Mouse (Mus musculus): ENCODE results near the gene Ptx3. TPM values are rescaled to one million over a fixed set of nuclear protein-coding genes. Genes with fewer than 3 reads are reported as not detected.
"Not testable (repeated sequence)": the region's sequence is repeated elsewhere in the genome, so short reads cannot be mapped to it uniquely, and the experiment has no call there.

Gene Ptx3
- polyA plus RNA-seq, 1 experiment from 2014 or later: 3.0 TPM

DNA sequence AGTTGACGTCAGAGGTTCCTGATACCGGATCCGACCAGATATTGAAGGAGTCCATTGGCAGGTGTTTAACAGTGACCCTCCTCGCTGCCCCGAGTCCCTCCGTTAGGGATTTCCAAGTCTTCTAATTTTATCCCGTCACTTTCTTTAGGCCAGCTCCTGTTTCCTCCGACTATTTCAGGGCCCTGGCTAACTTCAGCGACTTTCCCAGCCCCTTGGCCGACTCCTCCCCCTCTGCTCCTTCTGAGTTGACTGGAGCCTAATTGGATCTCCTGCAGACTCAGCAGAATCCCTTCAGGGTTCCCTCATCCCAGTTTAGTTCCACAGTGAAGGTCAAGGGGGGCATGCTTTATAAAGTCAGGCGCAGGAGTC, 1.5 kb downstream of the Ptx3 start:
- Histone ChIP-seq H3K9me3 (ENCODE audit: control insufficient read depth, low read length) (no peaks in the 10 kb centered on the region), H3K27me3 (ENCODE audit: control insufficient read depth, insufficient read depth, low read length) (no peaks in the 10 kb centered on the region), H3K4me3 (ENCODE audit: low read depth, low read length) (peak overlapping the region; percentile 57), H3K36me3 (ENCODE audit: control insufficient read depth, insufficient read depth, low read length) (no peaks in the 10 kb centered on the region), H3K27ac (ENCODE audit: low read depth, low read length) (no peak overlapping the region), H3K4me2 (ENCODE audit: low read depth, low read length) (peak overlapping the region; percentile 96), H3K4me1 (ENCODE audit: control insufficient read depth, insufficient read depth, low read length) (peaks cover 9% of the 10 kb centered on the region), H3K9ac (replicated peaks; ENCODE audit: low read depth, low read length) (peak overlapping the region; percentile 68)
- ATAC-seq (ENCODE audit: low read depth): peak; percentile 39
- 2% methylated on average over 11 of the region's 11 CpGs for whole genome bisulfite sequencing

DNA sequence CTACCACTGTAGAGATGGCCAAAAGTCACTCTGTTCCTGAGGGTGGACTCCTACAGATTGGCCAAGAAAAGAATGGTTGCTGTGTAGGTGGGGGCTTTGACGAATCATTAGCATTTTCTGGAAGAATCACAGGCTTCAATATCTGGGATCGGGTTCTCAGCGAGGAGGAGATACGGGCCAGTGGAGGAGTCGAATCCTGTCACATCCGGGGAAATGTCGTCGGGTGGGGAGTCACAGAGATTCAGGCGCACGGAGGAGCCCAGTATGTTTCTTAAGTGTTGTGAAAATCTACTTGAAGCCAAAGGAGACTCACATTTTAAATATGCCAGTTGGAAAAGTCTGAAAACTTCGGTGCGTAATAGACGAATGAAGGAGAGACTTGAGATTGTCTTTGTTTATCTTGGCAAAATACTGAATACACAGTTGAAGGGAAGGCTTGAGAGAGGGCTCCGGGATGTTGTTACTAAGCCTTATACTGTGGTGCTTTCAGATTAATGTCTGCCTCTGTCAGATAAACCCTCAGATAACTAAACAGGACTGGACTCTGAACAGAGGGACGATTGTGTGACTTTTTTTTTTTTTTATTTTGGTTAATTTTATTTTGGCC, 5.3 kb downstream of the Ptx3 start:
- H3K4me3 ChIP-seq (ENCODE audit: low read depth, low read length): no peak overlapping the region
- WGBS: 84% methylated on average over 15 of the region's 15 CpGs
- ATAC-seq (ENCODE audit: low read depth): no peak
- H3K4me1 ChIP-seq (ENCODE audit: control insufficient read depth, insufficient read depth, low read length): 0 out of 2 replicates have a peak, but pooled peaks cover 6% of the 10 kb centered on the region
- H3K9ac ChIP-seq (replicated peaks; ENCODE audit: low read depth, low read length): no peak overlapping the region
- no peaks in the 10 kb centered on the region for H3K27me3 ChIP-seq (ENCODE audit: control insufficient read depth, insufficient read depth, low read length)
- no peaks in the 10 kb centered on the region for H3K9me3 ChIP-seq (ENCODE audit: control insufficient read depth, low read length)
- H3K4me2 ChIP-seq (ENCODE audit: low read depth, low read length): no peak overlapping the region
- no peaks in the 10 kb centered on the region for H3K36me3 ChIP-seq (ENCODE audit: control insufficient read depth, insufficient read depth, low read length)
- H3K27ac ChIP-seq (ENCODE audit: low read depth, low read length): no peak overlapping the region

DNA sequence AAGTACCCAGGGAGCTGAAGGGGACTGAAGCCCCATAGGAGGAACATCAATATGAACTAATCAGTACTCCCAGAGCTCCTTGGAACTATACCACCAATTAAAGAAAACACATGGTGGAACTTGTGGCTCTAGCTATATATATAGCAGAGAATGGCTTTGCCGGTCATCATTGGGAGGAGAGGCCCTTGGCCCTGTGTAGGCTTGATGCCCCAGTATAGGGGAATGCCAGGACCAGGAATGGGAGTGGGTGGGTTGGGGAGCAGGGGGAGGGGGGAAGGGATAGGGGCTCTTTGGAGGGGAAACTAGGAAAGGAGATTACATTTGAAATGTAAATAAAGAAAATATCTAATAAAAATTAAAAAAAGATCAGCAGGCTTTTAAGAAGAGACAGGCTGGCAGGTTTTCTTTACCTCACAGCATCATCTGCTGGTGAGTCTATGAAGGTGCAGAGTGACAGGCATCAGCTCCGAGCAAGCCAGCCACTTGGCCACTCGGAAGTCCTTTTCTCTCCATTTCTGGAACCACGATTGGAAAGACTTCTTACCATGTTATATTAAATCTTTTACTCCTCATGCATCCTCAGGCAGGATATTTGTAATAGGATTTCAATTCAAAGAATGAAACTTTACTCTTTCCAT, 16.6 kb downstream of the Ptx3 start:
- H3K9me3 ChIP-seq (ENCODE audit: control insufficient read depth, low read length); H3K27ac ChIP-seq (ENCODE audit: low read depth, low read length); H3K27me3 ChIP-seq (ENCODE audit: control insufficient read depth, insufficient read depth, low read length); H3K4me3 ChIP-seq (ENCODE audit: low read depth, low read length); H3K9ac ChIP-seq (replicated peaks; ENCODE audit: low read depth, low read length); H3K4me2 ChIP-seq (ENCODE audit: low read depth, low read length); H3K4me1 ChIP-seq (ENCODE audit: control insufficient read depth, insufficient read depth, low read length); H3K36me3 ChIP-seq (ENCODE audit: control insufficient read depth, insufficient read depth, low read length): not testable (repeated sequence)
- WGBS: 51% methylated on average over 4 of the region's 4 CpGs
- peak; percentile 69; the same call in 1 of the 2 replicates for ATAC-seq (ENCODE audit: low read depth)

DNA sequence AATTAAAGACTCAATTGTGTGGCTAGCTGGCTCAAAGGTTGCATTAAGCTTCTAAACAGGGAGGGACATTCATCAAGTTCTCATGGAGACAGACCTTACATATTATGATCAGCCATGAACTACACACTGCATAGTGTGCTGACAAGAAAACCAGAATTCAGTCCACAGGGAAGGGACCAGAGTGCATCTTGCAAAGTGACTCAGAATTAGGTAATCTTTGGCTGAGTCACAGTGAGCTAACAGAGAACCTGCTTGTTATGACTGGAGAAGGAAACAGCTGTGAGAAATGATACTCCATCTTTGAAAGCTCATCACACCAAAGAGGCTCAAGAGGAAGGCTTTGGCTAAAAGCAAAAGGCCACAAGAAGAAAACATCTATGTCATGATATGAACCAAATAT, 20.8 kb downstream of the Ptx3 start:
- no peak for ATAC-seq (ENCODE audit: low read depth)
- H3K4me3 ChIP-seq (ENCODE audit: low read depth, low read length): no peak overlapping the region

DNA sequence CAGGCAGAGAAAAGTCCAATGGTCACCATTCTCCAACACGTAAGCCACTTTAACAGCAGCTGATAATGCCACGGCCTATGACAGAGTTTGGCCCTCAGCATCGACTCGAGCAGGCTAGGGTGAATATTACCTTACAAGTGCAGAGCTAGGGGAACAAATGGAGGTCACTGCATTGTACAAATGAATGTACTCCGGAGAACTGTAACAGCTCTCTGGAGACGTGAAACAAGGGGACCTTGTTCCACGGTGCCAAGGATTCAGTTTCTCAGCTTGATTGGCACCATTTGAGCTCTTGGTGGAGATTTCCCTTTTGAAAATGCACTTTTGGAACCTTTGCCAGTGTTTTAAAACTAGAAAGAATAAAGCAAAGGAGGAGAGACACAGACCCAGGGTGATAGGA, 32.1 kb downstream of the Ptx3 start:
- 71% methylated on average over 7 of the region's 7 CpGs for WGBS
- ATAC-seq (ENCODE audit: low read depth): no peak
- Histone ChIP-seq H3K9me3 (ENCODE audit: control insufficient read depth, low read length) (no peaks in the 10 kb centered on the region), H3K4me2 (ENCODE audit: low read depth, low read length) (no peak overlapping the region), H3K4me1 (ENCODE audit: control insufficient read depth, insufficient read depth, low read length) (no peaks in the 10 kb centered on the region), H3K9ac (replicated peaks; ENCODE audit: low read depth, low read length) (no peak overlapping the region), H3K36me3 (ENCODE audit: control insufficient read depth, insufficient read depth, low read length) (no peaks in the 10 kb centered on the region), H3K27ac (ENCODE audit: low read depth, low read length) (no peak overlapping the region), H3K27me3 (ENCODE audit: control insufficient read depth, insufficient read depth, low read length) (no peaks in the 10 kb centered on the region), H3K4me3 (ENCODE audit: low read depth, low read length) (no peak overlapping the region)

More for the DNA sequence above, 20.8 kb downstream of the Ptx3 start:
- no peaks in the 10 kb centered on the region for H3K27me3 ChIP-seq (ENCODE audit: control insufficient read depth, insufficient read depth, low read length)
- no peak overlapping the region for H3K27ac ChIP-seq (ENCODE audit: low read depth, low read length)
- no peak overlapping the region for H3K9ac ChIP-seq (replicated peaks; ENCODE audit: low read depth, low read length)
- no peaks in the 10 kb centered on the region for H3K36me3 ChIP-seq (ENCODE audit: control insufficient read depth, insufficient read depth, low read length)
- no peaks in the 10 kb centered on the region for H3K9me3 ChIP-seq (ENCODE audit: control insufficient read depth, low read length)
- H3K4me2 ChIP-seq (ENCODE audit: low read depth, low read length): no peak overlapping the region
- no peaks in the 10 kb centered on the region for H3K4me1 ChIP-seq (ENCODE audit: control insufficient read depth, insufficient read depth, low read length)

DNA sequence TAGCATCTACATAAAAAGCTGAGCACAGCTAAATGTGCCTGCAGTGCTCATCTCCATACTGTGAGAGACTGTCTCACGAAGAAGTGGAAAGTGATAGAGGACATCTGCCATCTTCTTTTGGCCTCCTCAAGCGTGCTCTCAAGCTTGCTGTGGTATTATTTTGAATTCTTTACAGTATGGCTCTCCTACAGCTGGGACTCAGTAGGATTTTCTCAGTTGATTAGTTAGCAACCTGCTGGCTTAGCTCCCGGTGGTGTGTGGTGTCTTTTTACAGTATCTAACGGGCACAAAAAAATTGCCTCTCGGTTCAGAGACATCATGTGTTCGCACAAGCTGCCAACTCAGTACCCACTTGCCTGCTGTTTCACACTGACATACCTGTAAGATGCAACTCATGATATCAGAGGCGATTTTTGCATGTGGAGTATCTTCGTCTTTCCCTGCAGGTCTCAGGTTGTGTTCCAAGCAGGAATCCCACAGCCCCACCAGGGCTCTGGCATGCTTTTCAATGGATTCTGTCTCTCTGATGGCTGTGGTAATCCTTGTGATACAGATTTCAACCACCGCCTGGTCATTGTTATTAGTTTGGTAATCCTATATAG, 34.9 kb downstream of the Ptx3 start:
- no peaks in the 10 kb centered on the region for H3K27me3 ChIP-seq (ENCODE audit: control insufficient read depth, insufficient read depth, low read length)
- ATAC-seq (ENCODE audit: low read depth): no peak
- H3K4me2 ChIP-seq (ENCODE audit: low read depth, low read length): no peak overlapping the region
- H3K27ac ChIP-seq (ENCODE audit: low read depth, low read length): no peak overlapping the region
- no peak overlapping the region for H3K4me3 ChIP-seq (ENCODE audit: low read depth, low read length)
- no peak overlapping the region for H3K9ac ChIP-seq (replicated peaks; ENCODE audit: low read depth, low read length)
- no peaks in the 10 kb centered on the region for H3K36me3 ChIP-seq (ENCODE audit: control insufficient read depth, insufficient read depth, low read length)
- H3K9me3 ChIP-seq (ENCODE audit: control insufficient read depth, low read length): no peaks in the 10 kb centered on the region
- H3K4me1 ChIP-seq (ENCODE audit: control insufficient read depth, insufficient read depth, low read length): no peaks in the 10 kb centered on the region
- WGBS: 89% methylated on average over 9 of the region's 9 CpGs

DNA sequence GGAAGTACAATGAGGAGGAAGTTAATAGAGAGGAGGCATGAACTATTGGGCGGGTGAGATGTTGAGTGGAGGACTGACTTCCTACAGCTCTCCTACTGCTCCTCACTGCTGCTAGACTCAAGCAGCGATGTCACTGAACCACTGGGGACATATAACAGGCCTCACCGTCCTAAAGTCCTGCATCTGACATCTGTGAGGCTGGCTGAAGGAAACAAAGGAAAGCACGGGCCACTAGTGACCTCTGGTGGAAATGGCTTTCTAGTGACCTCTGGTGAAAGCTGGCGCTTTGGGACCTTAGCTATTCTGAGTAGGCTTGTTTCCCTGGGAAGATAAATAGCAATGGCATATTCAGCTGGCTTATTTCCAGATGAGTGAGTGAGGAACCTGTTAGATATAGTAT, 42.6 kb downstream of the Ptx3 start:
- no peak for ATAC-seq (ENCODE audit: low read depth)
- no peaks in the 10 kb centered on the region for H3K27me3 ChIP-seq (ENCODE audit: control insufficient read depth, insufficient read depth, low read length)
- no peak overlapping the region for H3K4me2 ChIP-seq (ENCODE audit: low read depth, low read length)
- no peaks in the 10 kb centered on the region for H3K9me3 ChIP-seq (ENCODE audit: control insufficient read depth, low read length)
- no peaks in the 10 kb centered on the region for H3K36me3 ChIP-seq (ENCODE audit: control insufficient read depth, insufficient read depth, low read length)
- H3K4me1 ChIP-seq (ENCODE audit: control insufficient read depth, insufficient read depth, low read length): no peaks in the 10 kb centered on the region
- H3K4me3 ChIP-seq (ENCODE audit: low read depth, low read length): no peak overlapping the region
- WGBS: 35% methylated on average over 5 of the region's 5 CpGs
- no peak overlapping the region for H3K27ac ChIP-seq (ENCODE audit: low read depth, low read length)
- no peak overlapping the region for H3K9ac ChIP-seq (replicated peaks; ENCODE audit: low read depth, low read length)

DNA sequence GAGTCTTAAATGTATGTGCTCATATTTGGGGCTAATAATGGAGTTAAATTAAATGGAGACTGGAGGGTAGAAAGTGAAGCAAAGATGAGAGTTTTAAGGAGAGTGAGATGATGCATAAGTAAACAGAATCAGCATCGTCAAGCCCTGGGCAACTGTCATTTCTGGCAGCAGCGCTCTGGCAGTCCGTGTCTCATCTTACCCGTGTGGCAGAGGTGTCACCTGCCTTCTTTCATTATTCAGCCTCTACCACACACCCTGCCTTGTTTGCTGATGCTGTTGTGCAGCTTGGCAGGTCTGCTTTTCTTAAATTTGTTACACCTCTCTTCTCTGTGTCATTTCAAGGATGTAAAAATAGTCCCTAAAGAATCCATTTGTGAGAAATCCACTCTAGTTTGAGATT, 43.6 kb downstream of the Ptx3 start:
- Histone ChIP-seq H3K4me1 (ENCODE audit: control insufficient read depth, insufficient read depth, low read length) (no peaks in the 10 kb centered on the region), H3K4me3 (ENCODE audit: low read depth, low read length) (no peak overlapping the region), H3K9me3 (ENCODE audit: control insufficient read depth, low read length) (no peaks in the 10 kb centered on the region), H3K27me3 (ENCODE audit: control insufficient read depth, insufficient read depth, low read length) (no peaks in the 10 kb centered on the region), H3K36me3 (ENCODE audit: control insufficient read depth, insufficient read depth, low read length) (no peaks in the 10 kb centered on the region), H3K4me2 (ENCODE audit: low read depth, low read length) (no peak overlapping the region), H3K27ac (ENCODE audit: low read depth, low read length) (no peak overlapping the region), H3K9ac (replicated peaks; ENCODE audit: low read depth, low read length) (no peak overlapping the region)
- ATAC-seq (ENCODE audit: low read depth): no peak
- WGBS: 87% methylated on average over 4 of the region's 4 CpGs

Measured in neural tube, embryonic 14.5 days (tissue).